Mouse (Mus musculus): Measurements from ENCODE around the gene Rab43. TPM values are rescaled to one million over a fixed set of nuclear protein-coding genes. Genes with fewer than 3 reads are reported as not detected.
A peak's percentile ranks its signal among the peaks of the same experiment; 100 is the strongest.

Rab43 gene
- polyA plus RNA-seq, 1 experiment from 2014 or later, result 8.2 TPM

DNA sequence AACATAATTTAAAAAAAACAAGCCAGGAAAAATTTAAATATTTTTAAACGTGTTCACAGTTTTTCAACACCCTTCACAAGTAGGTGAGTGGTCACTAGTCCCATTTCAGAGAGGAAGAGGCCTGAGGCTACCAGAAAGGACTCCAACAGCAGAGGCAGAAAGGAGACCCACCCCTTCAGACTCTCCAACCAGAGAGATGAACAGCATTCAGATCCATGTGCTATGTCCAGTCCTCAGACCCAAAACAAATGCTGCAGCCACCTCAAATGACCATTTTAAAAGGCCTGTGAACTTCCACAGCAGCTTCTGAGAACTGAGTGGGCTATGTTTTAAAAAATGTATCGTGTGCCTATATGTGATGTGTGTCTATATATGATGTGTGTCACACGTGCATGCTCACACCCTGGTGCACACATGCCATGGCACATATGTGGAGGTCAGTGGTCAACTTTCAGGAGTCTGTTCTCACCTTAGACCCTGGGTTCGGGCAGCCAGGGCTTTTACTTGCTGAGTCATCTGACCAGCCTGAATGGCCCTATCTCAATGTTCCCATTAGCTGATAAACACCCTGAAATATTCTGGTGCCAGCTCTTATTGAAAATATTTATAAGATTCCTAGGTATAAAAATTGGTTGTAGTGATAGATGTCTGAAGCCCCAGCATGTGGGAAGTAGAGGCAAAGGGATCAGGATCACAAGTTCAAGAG lies 4.1 kb downstream of the Rab43 start:
- 72% methylated on average over 4 of the region's 4 CpGs for WGBS
- Histone ChIP-seq H3K4me1 (replicated peaks) (peaks cover 30% of the 10 kb centered on the region), H3K27me3 (no peaks in the 10 kb centered on the region), H3K36me3 (no peaks in the 10 kb centered on the region), H3K4me3 (no peak overlapping the region), H3K9me3 (replicated peaks) (no peaks in the 10 kb centered on the region), H3K4me2 (no peak overlapping the region), H3K27ac (no peak overlapping the region), H3K9ac (no peak overlapping the region)
- no peak for ATAC-seq (replicated peaks; ENCODE audit: insufficient number of reproducible peaks, insufficient read depth, low FRiP score, low read depth)

DNA sequence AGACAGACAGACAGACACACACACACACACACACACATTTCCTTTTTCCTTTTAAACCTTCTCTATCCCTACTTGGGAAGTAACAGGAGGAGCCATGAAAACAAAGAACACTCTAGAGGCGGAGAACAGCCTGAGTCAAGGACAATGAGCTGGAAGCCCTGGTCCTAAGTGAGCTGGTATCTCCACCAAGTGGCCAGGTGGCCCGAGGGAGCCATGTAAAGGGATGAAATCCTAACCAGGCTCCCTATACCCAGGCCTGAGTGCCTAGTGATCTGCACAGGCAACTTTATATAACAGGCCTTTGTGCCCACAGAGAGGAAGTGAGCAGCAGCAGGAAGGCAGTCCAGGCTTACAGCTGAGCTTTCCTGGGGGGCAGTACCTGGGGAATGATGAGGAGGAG lies 5.1 kb downstream of the Rab43 start:
- peaks cover 26% of the 10 kb centered on the region for H3K4me1 ChIP-seq (replicated peaks)
- H3K27me3 ChIP-seq, result no peaks in the 10 kb centered on the region
- no peak for ATAC-seq (replicated peaks; ENCODE audit: insufficient number of reproducible peaks, insufficient read depth, low FRiP score, low read depth)
- H3K9ac ChIP-seq, result no peak overlapping the region
- no peak overlapping the region for H3K4me2 ChIP-seq
- no peaks in the 10 kb centered on the region for H3K36me3 ChIP-seq
- H3K4me3 ChIP-seq, result no peak overlapping the region
- 54% methylated on average over 2 of the region's 2 CpGs for WGBS
- peak overlapping the region; percentile 18; the same call in 1 of the 2 replicates for H3K27ac ChIP-seq
- H3K9me3 ChIP-seq (replicated peaks), result no peaks in the 10 kb centered on the region

DNA sequence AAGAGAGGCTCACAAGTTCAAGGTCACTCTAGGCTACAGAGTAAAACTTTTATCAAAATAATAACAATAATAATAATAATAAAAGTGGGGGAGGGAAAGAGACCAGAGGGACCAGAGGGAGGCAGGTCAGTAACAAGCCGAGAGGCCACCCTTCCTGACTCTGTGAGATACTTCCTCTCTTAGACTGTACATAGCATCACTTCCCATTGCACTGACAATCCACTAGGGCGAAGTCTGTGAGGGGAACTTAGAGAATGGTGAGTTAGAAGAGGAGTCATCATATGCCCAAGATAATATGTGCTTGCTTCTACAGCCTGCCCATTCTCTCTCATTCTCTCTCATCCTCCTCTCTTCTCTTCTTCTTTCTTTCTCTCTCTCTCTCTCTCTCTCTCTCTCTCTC lies 5.9 kb downstream of the Rab43 start:
- WGBS, result 53% methylated on average over 2 of the region's 2 CpGs
- Histone ChIP-seq H3K9ac (no peak overlapping the region), H3K27ac (no peak overlapping the region), H3K9me3 (replicated peaks) (no peaks in the 10 kb centered on the region), H3K4me2 (no peak overlapping the region), H3K36me3 (no peaks in the 10 kb centered on the region), H3K27me3 (no peaks in the 10 kb centered on the region), H3K4me1 (replicated peaks) (peaks cover 26% of the 10 kb centered on the region), H3K4me3 (no peak overlapping the region)
- ATAC-seq (replicated peaks; ENCODE audit: insufficient number of reproducible peaks, insufficient read depth, low FRiP score, low read depth), result no peak

DNA sequence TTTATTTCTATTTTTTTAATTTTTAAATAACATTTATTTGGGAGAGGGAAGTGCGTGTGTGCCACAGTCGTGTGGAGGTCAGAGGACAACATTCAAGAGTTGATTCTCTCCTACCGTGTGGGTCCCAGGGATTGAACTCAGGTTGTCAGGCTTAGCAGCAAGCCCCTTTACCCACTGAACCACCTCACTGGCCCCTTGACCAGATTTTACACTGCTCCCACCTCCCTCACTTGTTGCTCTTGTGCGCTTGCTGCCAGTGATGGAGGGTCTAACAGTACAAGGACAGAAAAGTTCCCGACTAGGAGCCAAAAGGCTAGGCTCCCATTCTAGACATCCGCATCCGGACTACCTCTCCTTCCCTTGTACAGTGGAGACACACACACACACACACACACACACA lies 6.5 kb downstream of the Rab43 start:
- WGBS, result 90% methylated on average over 7 of the region's 7 CpGs
- H3K4me2 ChIP-seq, result no peak overlapping the region

DNA sequence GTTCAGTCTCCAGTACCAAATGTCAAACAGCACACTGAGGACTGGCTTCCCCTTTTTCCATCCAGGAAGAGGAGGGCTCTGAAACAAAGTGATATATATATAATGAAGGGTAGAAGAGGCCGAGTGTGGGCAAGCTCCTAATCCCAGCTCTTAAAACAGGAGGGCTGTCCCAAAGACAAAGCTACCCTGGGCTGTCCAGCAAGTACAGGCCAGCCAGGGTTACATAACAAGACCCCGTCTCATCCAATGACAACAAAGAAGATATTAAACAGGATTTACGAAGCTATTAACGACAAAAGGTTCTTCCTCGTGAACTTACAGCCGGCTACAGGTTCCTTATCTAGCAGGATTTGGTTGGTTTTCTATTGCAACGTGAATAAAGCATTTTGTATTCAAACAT lies 7.1 kb downstream of the Rab43 start:
- ATAC-seq (replicated peaks; ENCODE audit: insufficient number of reproducible peaks, insufficient read depth, low FRiP score, low read depth), result no peak
- WGBS, result 75% methylated on average over 7 of the region's 7 CpGs

More for the DNA sequence above, 6.5 kb downstream of the Rab43 start:
- Histone ChIP-seq H3K4me1 (replicated peaks) (peaks cover 23% of the 10 kb centered on the region), H3K27me3 (no peaks in the 10 kb centered on the region), H3K36me3 (no peaks in the 10 kb centered on the region), H3K9me3 (replicated peaks) (no peaks in the 10 kb centered on the region), H3K4me3 (no peak overlapping the region), H3K9ac (no peak overlapping the region), H3K27ac (no peak overlapping the region)
- no peak for ATAC-seq (replicated peaks; ENCODE audit: insufficient number of reproducible peaks, insufficient read depth, low FRiP score, low read depth)

DNA sequence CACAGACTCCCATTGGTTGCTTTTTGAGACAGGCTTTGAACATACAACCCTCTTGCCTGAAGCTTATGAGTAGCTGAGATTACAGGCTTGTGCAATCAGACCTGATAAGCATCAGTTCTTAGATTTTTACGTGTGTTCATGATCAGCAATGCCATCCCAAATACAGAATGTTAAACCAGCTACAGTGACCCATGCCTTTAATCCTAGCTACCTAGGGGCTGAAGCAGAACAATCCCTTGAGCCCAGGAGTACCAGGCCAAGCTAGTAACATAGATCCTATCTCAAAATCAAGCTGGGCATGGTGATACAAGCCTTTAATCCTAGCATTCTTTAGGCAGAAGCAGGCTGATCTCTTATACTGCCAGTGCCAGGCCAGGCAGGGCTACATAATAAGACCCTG lies 7.9 kb downstream of the Rab43 start:
- Histone ChIP-seq H3K4me1 (replicated peaks) (peaks cover 11% of the 10 kb centered on the region; the same call in 1 of the 2 replicates), H3K4me2 (no peak overlapping the region), H3K36me3 (no peaks in the 10 kb centered on the region), H3K9ac (no peak overlapping the region), H3K4me3 (no peak overlapping the region), H3K9me3 (replicated peaks) (no peaks in the 10 kb centered on the region), H3K27ac (no peak overlapping the region), H3K27me3 (no peaks in the 10 kb centered on the region)
- WGBS, result 79% methylated on average over 1 of the region's 1 CpGs
- ATAC-seq (replicated peaks; ENCODE audit: insufficient number of reproducible peaks, insufficient read depth, low FRiP score, low read depth), result no peak

More for the DNA sequence above, 7.1 kb downstream of the Rab43 start:
- Histone ChIP-seq H3K4me1 (replicated peaks) (peaks cover 18% of the 10 kb centered on the region), H3K27ac (no peak overlapping the region), H3K9ac (no peak overlapping the region), H3K9me3 (replicated peaks) (no peaks in the 10 kb centered on the region), H3K27me3 (no peaks in the 10 kb centered on the region), H3K4me2 (no peak overlapping the region), H3K4me3 (no peak overlapping the region), H3K36me3 (no peaks in the 10 kb centered on the region)

DNA sequence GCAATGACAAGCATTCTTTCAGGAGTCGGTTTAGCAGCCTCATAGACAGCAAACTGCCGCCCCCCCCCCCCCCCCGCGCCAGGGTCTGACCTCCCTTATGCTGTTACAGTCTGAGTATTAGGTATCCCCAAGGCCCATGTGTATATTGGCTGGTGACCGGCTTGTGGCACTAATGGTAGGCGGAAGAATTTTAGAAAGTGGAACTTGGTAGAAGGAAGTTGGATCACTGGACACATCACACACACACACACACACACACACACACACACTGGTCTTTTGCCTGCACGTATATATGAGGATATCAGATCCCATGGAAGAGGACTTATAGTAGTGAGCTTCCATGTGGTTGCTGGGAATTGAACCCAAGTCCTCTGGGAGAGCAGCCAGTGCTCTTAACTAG lies 9.5 kb downstream of the Rab43 start:
- Histone ChIP-seq H3K27me3 (no peaks in the 10 kb centered on the region), H3K9ac (no peak overlapping the region), H3K9me3 (replicated peaks) (no peaks in the 10 kb centered on the region), H3K4me1 (replicated peaks) (peaks cover 11% of the 10 kb centered on the region; the same call in 1 of the 2 replicates), H3K36me3 (no peaks in the 10 kb centered on the region), H3K4me3 (no peak overlapping the region), H3K4me2 (no peak overlapping the region), H3K27ac (no peak overlapping the region)
- no peak for ATAC-seq (replicated peaks; ENCODE audit: insufficient number of reproducible peaks, insufficient read depth, low FRiP score, low read depth)
- WGBS, result 84% methylated on average over 7 of the region's 7 CpGs

DNA sequence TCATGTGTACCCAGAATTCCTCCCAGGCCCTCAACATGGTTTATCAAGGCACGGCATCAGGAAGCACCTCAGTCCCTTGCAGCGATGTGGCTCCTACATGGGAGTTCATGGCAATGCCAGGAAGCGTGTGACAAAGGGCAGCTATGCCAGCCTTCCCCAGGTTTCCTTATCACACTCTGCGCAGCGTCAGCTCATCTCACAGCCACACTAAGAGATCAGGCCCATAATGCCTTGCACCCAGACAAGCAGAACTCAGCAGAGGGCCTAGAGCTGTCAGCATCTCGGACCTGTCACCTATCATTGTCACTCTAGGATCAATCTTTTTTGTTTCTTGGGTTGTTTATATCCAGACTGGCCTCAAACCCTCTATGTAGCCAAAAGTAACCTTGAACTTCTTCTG lies 12.4 kb downstream of the Rab43 start:
- Histone ChIP-seq H3K4me2 (no peak overlapping the region), H3K9ac (no peak overlapping the region), H3K36me3 (no peaks in the 10 kb centered on the region), H3K9me3 (replicated peaks) (no peaks in the 10 kb centered on the region), H3K4me1 (replicated peaks) (0 out of 2 replicates have a peak, but pooled peaks cover 2% of the 10 kb centered on the region), H3K27me3 (no peaks in the 10 kb centered on the region), H3K27ac (no peak overlapping the region), H3K4me3 (no peak overlapping the region)
- ATAC-seq (replicated peaks; ENCODE audit: insufficient number of reproducible peaks, insufficient read depth, low FRiP score, low read depth), result no peak
- 66% methylated on average over 6 of the region's 6 CpGs for WGBS

DNA sequence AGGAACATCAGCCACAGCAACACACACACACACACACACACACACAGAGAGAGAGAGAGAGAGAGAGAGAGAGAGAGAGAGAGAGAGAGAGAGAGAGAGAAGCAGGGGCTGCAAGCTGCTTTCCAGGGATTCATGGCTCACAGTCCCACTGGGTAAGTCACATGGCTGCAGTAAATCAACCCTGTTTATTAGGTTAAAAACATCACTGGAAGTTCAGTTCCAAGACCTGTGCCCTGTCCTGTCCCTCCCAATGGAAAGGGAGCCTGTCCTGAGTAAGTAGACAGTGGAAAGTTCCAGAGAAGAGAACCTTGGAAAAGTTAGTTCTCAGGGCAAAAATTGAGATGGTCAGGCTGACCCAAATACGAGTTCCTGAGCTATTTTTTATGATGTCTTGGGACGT lies 14.6 kb downstream of the Rab43 start:
- Histone ChIP-seq H3K27me3 (no peaks in the 10 kb centered on the region), H3K9ac (no peak overlapping the region), H3K4me3 (no peak overlapping the region), H3K4me2 (no peak overlapping the region), H3K9me3 (replicated peaks) (no peaks in the 10 kb centered on the region), H3K27ac (no peak overlapping the region), H3K4me1 (replicated peaks) (0 out of 2 replicates have a peak, but pooled peaks cover 2% of the 10 kb centered on the region), H3K36me3 (peaks cover 4% of the 10 kb centered on the region; the same call in 1 of the 2 replicates)
- no peak for ATAC-seq (replicated peaks; ENCODE audit: insufficient number of reproducible peaks, insufficient read depth, low FRiP score, low read depth)
- WGBS, result 45% methylated on average over 2 of the region's 2 CpGs

DNA sequence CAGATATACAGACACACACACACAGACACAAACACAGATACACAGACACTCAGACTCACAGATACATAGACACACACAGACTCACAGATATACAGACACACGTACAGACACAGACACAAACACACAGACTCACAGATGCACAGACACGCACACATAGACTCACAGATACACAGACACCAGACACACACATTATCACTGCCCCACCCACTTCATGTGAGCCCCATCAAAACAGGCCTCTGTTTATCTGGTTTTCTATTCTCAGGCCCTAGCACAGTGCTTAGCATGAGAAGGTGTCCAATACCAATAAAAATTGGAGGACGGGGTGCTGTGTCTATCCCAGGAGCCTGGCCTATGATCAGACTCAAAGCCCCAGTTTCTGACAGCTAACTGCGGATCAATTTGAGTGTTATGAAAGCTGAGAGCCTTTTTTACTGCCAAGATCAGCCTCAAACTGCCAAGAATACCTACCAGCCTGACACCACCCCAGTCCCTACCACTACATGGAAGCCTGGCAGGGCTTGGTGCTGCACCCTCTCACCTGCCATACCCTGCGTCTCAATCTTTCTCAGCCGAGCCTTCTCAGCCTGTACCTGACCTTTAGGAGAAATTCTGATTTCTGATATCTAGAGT lies 15.6 kb downstream of the Rab43 start:
- H3K4me2 ChIP-seq, result no peak overlapping the region

DNA sequence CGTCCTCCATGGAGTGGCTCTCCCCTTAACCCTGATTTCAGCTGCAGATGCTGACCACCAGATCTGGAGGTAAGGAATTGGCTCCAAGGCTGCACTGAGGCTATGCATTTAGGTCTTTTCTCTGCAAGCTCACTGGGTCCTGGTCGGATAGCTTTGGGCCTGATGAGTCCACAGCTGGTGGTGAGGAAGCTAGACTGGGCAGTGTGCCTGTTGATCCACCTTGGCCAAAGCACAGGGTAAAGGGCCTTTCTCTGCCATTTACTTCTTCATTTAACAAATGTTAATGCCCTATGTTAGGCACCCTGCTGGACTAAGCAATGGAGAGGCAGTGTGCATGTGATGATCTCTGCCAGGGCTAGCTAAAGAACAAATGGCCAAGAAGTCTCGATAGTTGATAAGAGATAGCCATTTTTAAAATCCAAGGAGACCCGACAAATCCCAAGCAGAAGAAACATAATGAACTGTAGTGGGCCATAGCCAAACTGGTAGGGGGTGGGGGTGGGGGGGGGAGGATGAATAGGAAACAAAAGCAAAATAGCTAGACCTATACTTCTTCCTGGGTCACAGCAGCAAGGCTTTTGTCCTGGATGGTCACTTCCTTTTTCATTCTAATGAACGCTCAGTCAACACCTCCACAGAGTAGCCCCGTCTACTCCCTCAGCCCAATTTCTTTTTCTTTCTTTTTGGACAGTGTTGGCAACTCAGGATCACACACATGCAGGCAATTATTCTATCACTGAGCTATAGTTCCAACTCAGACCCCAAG lies 16.4 kb downstream of the Rab43 start:
- peaks cover 9% of the 10 kb centered on the region; the same call in 1 of the 2 replicates for H3K4me1 ChIP-seq (replicated peaks)
- ATAC-seq (replicated peaks; ENCODE audit: insufficient number of reproducible peaks, insufficient read depth, low FRiP score, low read depth), result no peak
- H3K4me2 ChIP-seq, result no peak overlapping the region
- H3K4me3 ChIP-seq, result no peak overlapping the region
- no peak overlapping the region for H3K9ac ChIP-seq
- H3K9me3 ChIP-seq (replicated peaks), result no peaks in the 10 kb centered on the region
- WGBS, result 70% methylated on average over 6 of the region's 6 CpGs
- peaks cover 10% of the 10 kb centered on the region; the same call in 1 of the 2 replicates for H3K36me3 ChIP-seq
- no peak overlapping the region for H3K27ac ChIP-seq
- H3K27me3 ChIP-seq, result no peaks in the 10 kb centered on the region

More for the DNA sequence above, 15.6 kb downstream of the Rab43 start:
- H3K27me3 ChIP-seq, result no peaks in the 10 kb centered on the region
- no peak overlapping the region for H3K4me3 ChIP-seq
- 0 out of 2 replicates have a peak, but pooled peaks cover 2% of the 10 kb centered on the region for H3K4me1 ChIP-seq (replicated peaks)
- no peak for ATAC-seq (replicated peaks; ENCODE audit: insufficient number of reproducible peaks, insufficient read depth, low FRiP score, low read depth)
- peaks cover 10% of the 10 kb centered on the region; the same call in 1 of the 2 replicates for H3K36me3 ChIP-seq
- H3K27ac ChIP-seq, result no peak overlapping the region
- WGBS, result 80% methylated on average over 6 of the region's 6 CpGs
- no peaks in the 10 kb centered on the region for H3K9me3 ChIP-seq (replicated peaks)
- no peak overlapping the region for H3K9ac ChIP-seq
